Mouse (Mus musculus) testis, adult 2 months (tissue): ENCODE results near the gene Hoxd10.

Experiments used
- CTCF ChIP-seq: fragments of 200-500 bp; IDR thresholded peaks from 2 replicates; pipeline ENCODE4 v1.5.1; 2012; ENCODE audit warnings: low read depth, mild to moderate bottlenecking, inconsistent platforms, low read length, moderate library complexity; ENCODE audit not compliant: control insufficient read depth, insufficient read depth, insufficient replicate concordance
- POLR2A ChIP-seq: fragments of 200-500 bp; IDR thresholded peaks from 2 replicates; pipeline ENCODE4 v1.6.1; 2012; ENCODE audit warnings: low read depth, mild to moderate bottlenecking, inconsistent platforms, low read length, moderate library complexity; ENCODE audit not compliant: control insufficient read depth

DNA sequence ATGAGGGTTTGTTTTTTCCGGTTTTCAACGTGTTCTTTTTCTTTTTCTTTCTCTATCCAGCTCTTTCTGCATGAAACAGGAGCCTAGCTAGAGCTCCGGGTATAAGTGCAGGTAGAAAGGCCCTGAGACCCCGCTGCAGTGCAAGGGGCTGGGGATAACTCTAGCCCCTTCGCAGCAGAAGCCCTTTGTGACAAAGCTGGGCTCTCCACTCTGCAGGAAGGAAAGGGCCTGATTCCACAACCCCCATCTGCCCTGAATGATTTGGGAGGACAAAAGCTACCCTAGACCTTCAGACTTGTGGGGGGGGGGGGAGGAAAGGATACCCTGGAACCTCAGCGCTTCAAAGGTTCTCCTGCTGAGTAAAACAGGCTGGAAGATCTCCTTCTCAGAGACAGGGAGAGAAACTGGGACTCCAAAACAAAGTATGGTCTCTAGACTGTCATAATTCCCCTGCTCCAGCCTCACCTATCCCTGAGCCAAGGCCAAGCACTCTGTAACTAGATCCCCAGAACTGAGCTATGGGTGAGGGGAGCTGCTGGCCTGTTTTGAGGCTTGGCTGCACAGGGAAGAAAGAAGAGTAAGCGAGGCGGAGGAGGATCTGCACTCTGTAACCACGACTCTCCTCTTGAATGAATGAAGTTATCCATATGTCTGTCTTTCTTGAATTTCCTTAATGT, 15.2 kb upstream of the Hoxd10 start:
- no peak for TF ChIP-seq CTCF
- no peak for TF ChIP-seq POLR2A
